Mouse (Mus musculus) liver (tissue): ENCODE results near the gene Ryr2.

Experiments
- DNase-seq: peaks from one replicate; pipeline ENCODE4 v3.0.0-alpha.2; 2020; ENCODE audit warnings: mixed read lengths

Gene Ryr2

DNA sequence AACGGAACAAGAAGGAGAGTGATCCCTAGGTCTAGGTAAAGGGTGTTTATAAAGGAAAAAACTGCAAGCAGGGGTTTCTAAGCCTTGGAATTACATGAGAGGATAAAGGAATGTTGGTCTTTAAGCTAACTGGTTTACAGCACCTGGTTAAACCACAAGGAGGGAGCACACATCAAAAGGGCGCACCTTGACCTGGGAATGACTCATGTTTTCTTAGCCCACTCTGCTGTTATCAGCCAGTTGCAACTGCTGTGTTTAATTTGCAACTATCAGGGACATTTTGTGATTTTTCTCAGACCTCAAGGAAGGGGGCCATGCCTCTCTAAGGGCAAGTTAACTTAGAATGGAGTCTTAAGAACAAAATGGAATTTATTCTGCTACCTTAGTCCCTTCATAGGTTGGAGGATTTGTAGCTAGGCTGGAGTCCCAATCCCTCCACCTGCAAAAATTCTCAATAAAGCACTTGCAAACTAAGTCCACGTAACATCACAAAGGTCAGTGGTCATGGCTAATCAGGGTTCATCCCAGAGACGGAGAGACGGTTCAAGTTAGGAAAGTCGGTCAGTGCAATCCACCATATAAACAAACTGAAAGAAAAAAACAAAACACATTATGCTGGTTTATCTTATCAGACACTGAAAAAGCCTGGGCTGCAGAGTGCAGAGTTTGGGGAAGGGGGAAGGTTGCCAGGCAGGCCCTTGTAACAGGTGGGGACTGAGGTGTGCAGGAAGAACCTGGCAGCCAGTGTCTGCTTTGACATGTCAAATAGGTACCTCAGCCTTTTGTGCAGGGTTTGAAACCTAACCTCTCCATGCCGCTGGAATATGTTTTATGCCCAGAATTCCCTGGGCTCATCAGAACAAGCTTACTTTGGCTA is 574.5 kb downstream of the Ryr2 start:
- no peak for DNase-seq

DNA sequence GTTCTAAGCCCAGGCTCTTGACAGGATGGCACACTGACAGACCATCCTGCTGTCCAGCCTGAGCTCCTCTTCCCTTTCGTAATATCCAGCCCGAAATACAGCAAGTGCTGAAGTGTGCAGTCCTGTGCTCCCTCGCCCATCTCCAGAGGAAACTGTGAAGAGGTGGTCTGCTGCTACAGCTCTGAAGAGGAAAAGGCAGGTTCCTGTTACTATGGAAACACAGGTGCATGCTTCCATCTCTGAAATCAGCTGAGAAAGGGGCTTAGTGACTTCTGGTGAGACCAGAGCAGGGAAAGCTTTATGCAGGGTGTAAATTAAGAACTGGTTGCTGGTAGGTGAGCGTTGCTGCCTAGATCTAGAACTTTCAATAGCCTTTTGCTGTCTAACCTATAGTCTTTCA is 583.1 kb downstream of the Ryr2 start:
- DNase-seq: no peak

DNA sequence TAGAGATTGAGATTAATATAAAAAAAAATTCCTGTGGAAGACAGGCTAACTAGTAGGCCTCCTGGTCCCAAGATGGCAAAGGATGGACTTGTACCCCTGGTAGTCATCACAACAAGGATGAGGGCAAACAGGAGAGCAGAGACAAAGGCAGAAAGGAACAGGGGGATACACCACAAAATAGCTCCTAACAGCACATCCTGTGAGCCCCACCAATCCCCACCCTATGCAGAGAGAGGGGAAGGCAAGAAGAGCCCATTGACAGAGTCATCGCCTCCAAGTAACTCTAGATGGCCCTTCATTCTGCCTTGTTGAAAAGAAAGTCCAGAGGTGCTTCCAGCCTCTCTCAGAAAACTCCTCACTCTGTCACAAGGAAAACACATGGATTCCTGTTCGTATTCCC is 586.0 kb downstream of the Ryr2 start:
- DNase-seq: no peak

DNA sequence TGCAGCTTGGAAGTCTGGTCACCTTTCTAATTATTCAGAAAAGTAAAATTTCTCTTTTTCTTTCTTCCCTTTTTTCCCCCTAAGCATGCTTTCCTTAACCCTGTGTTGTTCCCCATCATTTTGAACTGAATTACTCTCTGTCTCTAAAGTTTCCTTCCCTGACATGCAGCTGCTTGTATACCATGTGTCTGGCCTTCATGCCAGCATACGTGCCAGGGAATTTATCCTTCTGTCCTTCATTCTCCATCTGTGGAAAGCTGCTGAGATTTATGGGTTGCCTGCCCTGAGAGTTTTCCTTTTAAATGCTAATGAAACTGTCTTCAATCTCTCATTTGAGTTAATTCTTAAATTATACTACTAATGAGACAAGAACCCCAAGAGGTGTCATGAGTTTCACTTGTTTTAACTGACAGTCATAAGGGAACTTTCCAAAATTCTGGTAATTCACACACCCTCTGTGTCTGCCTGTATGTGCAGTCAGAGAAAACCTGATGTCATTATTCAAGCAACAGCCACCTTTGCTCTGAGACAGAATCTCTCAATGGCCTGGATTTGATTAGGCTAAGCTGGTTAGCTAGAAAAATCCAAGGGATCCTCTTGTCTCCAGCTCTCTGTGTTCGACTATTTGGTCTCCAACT is 595.1 kb downstream of the Ryr2 start:
- DNase-seq: no peak
